Mouse (Mus musculus) testis, adult 2 months (tissue): ENCODE results near the gene Mylk3.

Experiments used
- CTCF ChIP-seq: fragments of 200-500 bp; IDR thresholded peaks from 2 replicates; pipeline ENCODE4 v1.5.1; 2012; ENCODE audit warnings: low read depth, mild to moderate bottlenecking, inconsistent platforms, low read length, moderate library complexity; ENCODE audit not compliant: control insufficient read depth, insufficient read depth, insufficient replicate concordance
- POLR2A ChIP-seq: fragments of 200-500 bp; IDR thresholded peaks from 2 replicates; pipeline ENCODE4 v1.6.1; 2012; ENCODE audit warnings: low read depth, mild to moderate bottlenecking, inconsistent platforms, low read length, moderate library complexity; ENCODE audit not compliant: control insufficient read depth

- TF ChIP-seq CTCF (no peak), POLR2A (no peak)
Observed at GRCm38 (mm10) chr8:85405418-85405817, 19.3 kb upstream of the Mylk3 start.
